In genomic region chr2:25970426-25970825, GRCm38 (mm10) we compare ENCODE assay signal across 10 mouse cellular contexts. TPM values are rescaled to one million over a fixed set of nuclear protein-coding genes. Genes with fewer than 3 reads are reported as not detected.
DNase-seq lines count a peak whose midpoint lies in the region; ATAC-seq and TF ChIP-seq lines count a peak whose summit lies in the region.
"Had no signal": no experiment of that assay in that cellular context is flagged by ENCODE, and none has a peak within 500 bp of the region (broad histone marks: within the 10 kb centered on the region; RNA-seq: fewer than 3 reads in every experiment).

No protein-coding gene starts in this region.

- no peak overlapping the region for H3K27ac ChIP-seq in midbrain, embryonic 11.5 days (ENCODE audit: low read depth, low read length)
- H3K27ac ChIP-seq in midbrain, embryonic 14.5 days (replicated peaks; ENCODE audit: low read depth, low read length): no peak overlapping the region
- H3K27ac ChIP-seq in heart, adult 2 months: peak overlapping the region; percentile 79
- H3K27ac ChIP-seq in macrophage: peak overlapping the region; percentile 56
- no peak overlapping the region for H3K27ac ChIP-seq in hindbrain, embryonic 11.5 days (ENCODE audit: low read depth, low read length)
- H3K27ac ChIP-seq: limb, embryonic 12.5 days had no signal

- H3K4me2 ChIP-seq in midbrain, embryonic 11.5 days: no peak overlapping the region
- no peak overlapping the region for H3K4me2 ChIP-seq in midbrain, embryonic 14.5 days (ENCODE audit: low read length)
- H3K4me2 ChIP-seq in hindbrain, embryonic 11.5 days (replicated peaks; ENCODE audit: low read depth, low read length): no peak overlapping the region
- H3K4me2 ChIP-seq: limb, embryonic 12.5 days had no signal

- no peaks in the 10 kb centered on the region for H3K4me1 ChIP-seq in midbrain, embryonic 11.5 days (ENCODE audit: control insufficient read depth, insufficient read depth, low read length)
- H3K4me1 ChIP-seq in midbrain, embryonic 14.5 days (ENCODE audit: control insufficient read depth, insufficient read depth, low read length): no peaks in the 10 kb centered on the region
- H3K4me1 ChIP-seq in heart, adult 2 months (ENCODE audit: control insufficient read depth, insufficient read depth, low read length): peaks cover 20% of the 10 kb centered on the region
- H3K4me1 ChIP-seq in hindbrain, embryonic 11.5 days (replicated peaks; ENCODE audit: control insufficient read depth, insufficient read depth, low read length): no peaks in the 10 kb centered on the region
- H3K4me1 ChIP-seq: limb, embryonic 12.5 days had no signal

- intact Hi-C loops in heart, postnatal 25 days (cut with DNase I): no loop called here
- intact Hi-C loops in heart, adult 2 months (cut with DNase I): no loop called here

- DNase-seq in heart, adult 11 months: peak; percentile 94
- DNase-seq in heart, postnatal 25 days (ENCODE audit: low spot score): no peak
- peak; percentile 39 for DNase-seq in midbrain, embryonic 11.5 days (ENCODE audit: low spot score, missing footprints)
- DNase-seq in midbrain, embryonic 14.5 days: no peak
- DNase-seq in heart, adult 2 months: peak; percentile 49 to 68
- DNase-seq in embryo, embryonic 9.5 days (ENCODE audit: extremely low spot score): no peak
- no peak for DNase-seq in hindbrain, embryonic 11.5 days (ENCODE audit: low spot score)

- no peaks in the 10 kb centered on the region for H3K27me3 ChIP-seq in midbrain, embryonic 11.5 days (ENCODE audit: control insufficient read depth, insufficient read depth, low read length)
- H3K27me3 ChIP-seq in midbrain, embryonic 14.5 days (ENCODE audit: control insufficient read depth, insufficient read depth, low read length): no peaks in the 10 kb centered on the region
- no peaks in the 10 kb centered on the region for H3K27me3 ChIP-seq in heart, adult 2 months (ENCODE audit: control insufficient read depth, insufficient read depth, low read length)
- H3K27me3 ChIP-seq in hindbrain, embryonic 11.5 days (ENCODE audit: control insufficient read depth, insufficient read depth, low read length): no peaks in the 10 kb centered on the region
- H3K27me3 ChIP-seq: CH12.LX; limb, embryonic 12.5 days had no signal

- peaks cover 3% of the 10 kb centered on the region; the same call in 1 of the 2 replicates for H3K79me2 ChIP-seq in heart, adult 2 months (replicated peaks; ENCODE audit: control insufficient read depth, insufficient read depth, low read length)
- peaks cover 67% of the 10 kb centered on the region; the same call in 1 of the 2 replicates for H3K79me2 ChIP-seq in macrophage (ENCODE audit: inconsistent target)

- TF ChIP-seq CTCF in heart, adult 2 months (IDR thresholded peaks at IDR 0.05): no peak

- peaks cover 5% of the 10 kb centered on the region; the same call in 1 of the 2 replicates for H3K36me3 ChIP-seq in midbrain, embryonic 11.5 days (ENCODE audit: control insufficient read depth, insufficient read depth, low read length)
- H3K36me3 ChIP-seq in midbrain, embryonic 14.5 days (ENCODE audit: control insufficient read depth, insufficient read depth, low read length): peaks cover 26% of the 10 kb centered on the region
- H3K36me3 ChIP-seq in heart, adult 2 months (ENCODE audit: control insufficient read depth, insufficient read depth, low read length): peaks cover 21% of the 10 kb centered on the region
- H3K36me3 ChIP-seq in macrophage (ENCODE audit: inconsistent target): no peaks in the 10 kb centered on the region
- H3K36me3 ChIP-seq in hindbrain, embryonic 11.5 days (ENCODE audit: control insufficient read depth, insufficient read depth, low read length): peaks cover 3% of the 10 kb centered on the region; the same call in 1 of the 2 replicates

- no peak overlapping the region for H3K9ac ChIP-seq in midbrain, embryonic 11.5 days (ENCODE audit: low read length)
- H3K9ac ChIP-seq in midbrain, embryonic 14.5 days (replicated peaks; ENCODE audit: low read length): no peak overlapping the region
- H3K9ac ChIP-seq in heart, adult 2 months (ENCODE audit: low read depth, low read length): no peak overlapping the region
- H3K9ac ChIP-seq in hindbrain, embryonic 11.5 days (ENCODE audit: low read depth, low read length): no peak overlapping the region
- H3K9ac ChIP-seq: limb, embryonic 12.5 days had no signal

- TF ChIP-seq EP300 in heart, adult 2 months (IDR thresholded peaks at IDR 0.05; ENCODE audit: insufficient read depth, low read depth, low read length): no peak

- no peak for ATAC-seq in midbrain, embryonic 11.5 days (ENCODE audit: low FRiP score)
- no peak for ATAC-seq in midbrain, embryonic 14.5 days (ENCODE audit: low FRiP score, low TSS enrichment)
- ATAC-seq in hindbrain, embryonic 11.5 days (ENCODE audit: low FRiP score): no peak

- 88% methylated on average over 2 of the region's 2 CpGs for WGBS in midbrain, embryonic 11.5 days
- WGBS in midbrain, embryonic 14.5 days: 87% methylated on average over 2 of the region's 2 CpGs
- 20% methylated on average over 2 of the region's 2 CpGs for WGBS in heart, adult 2 months
- WGBS in macrophage (ENCODE audit: missing documents): 42% methylated on average over 2 of the region's 2 CpGs
- 94% methylated on average over 2 of the region's 2 CpGs for WGBS in hindbrain, embryonic 11.5 days

- H3K9me3 ChIP-seq in midbrain, embryonic 11.5 days (ENCODE audit: control insufficient read depth, low read length): no peaks in the 10 kb centered on the region
- no peaks in the 10 kb centered on the region for H3K9me3 ChIP-seq in midbrain, embryonic 14.5 days (ENCODE audit: control insufficient read depth, low read length)
- H3K9me3 ChIP-seq in hindbrain, embryonic 11.5 days (ENCODE audit: control insufficient read depth, low read length): no peaks in the 10 kb centered on the region
- H3K9me3 ChIP-seq: limb, embryonic 12.5 days had no signal

- no peak for TF ChIP-seq POLR2A in heart, adult 2 months (IDR thresholded peaks at IDR 0.05; ENCODE audit: insufficient read depth, low read depth, low read length)

- H3K4me3 ChIP-seq in midbrain, embryonic 11.5 days (ENCODE audit: low read depth, low read length): no peak overlapping the region
- H3K4me3 ChIP-seq in midbrain, embryonic 14.5 days (replicated peaks; ENCODE audit: low read depth, low read length): no peak overlapping the region
- no peak overlapping the region for H3K4me3 ChIP-seq in heart, adult 2 months
- no peak overlapping the region for H3K4me3 ChIP-seq in macrophage (ENCODE audit: inconsistent target)
- no peak overlapping the region for H3K4me3 ChIP-seq in hindbrain, embryonic 11.5 days (ENCODE audit: low read depth, low read length)
- H3K4me3 ChIP-seq: limb, embryonic 12.5 days had no signal

RNA-seq across cellular contexts. Expression of gene Camsap1, which starts 12.7 kb away (rescaled TPM):
- 10 to 100 TPM; 34.2 to 36.2 TPM for total RNA-seq in heart, postnatal 25 days (2021)
- 34.4 and 46.8 TPM in 2 replicates for polyA plus RNA-seq in midbrain, embryonic 11.5 days (2014; fragmentation: Nextera tagmentation; extraction: Ambion mirVana)
- polyA plus RNA-seq in midbrain, embryonic 14.5 days (2014; fragmentation: Nextera tagmentation; extraction: Ambion mirVana): 82.1 and 95.9 TPM in 2 replicates
- total RNA-seq in heart, adult 2 months (2021): 10 to 100 TPM; 38.9 to 45.1 TPM
- 7.4 and 13.5 TPM in 2 replicates for polyA plus RNA-seq in heart, adult 2 months (2012; rRNA removed)
- total RNA-seq in macrophage (2018; cell fraction: chromatin; rRNA removed): 10 to 100 TPM in 23 of 26 experiments, 1 to 10 TPM in 3; 4.7 to 38.8 (median 18.2) TPM
- total RNA-seq in macrophage (2018; cell fraction: cytosol; rRNA removed): 10 to 100 TPM in 1 of 26 experiments, 1 to 10 TPM in 25; 4.9 to 10.3 (median 7.9) TPM
- total RNA-seq in macrophage (2018; cell fraction: nucleus; rRNA removed): 10 to 100 TPM in 16 of 26 experiments, 1 to 10 TPM in 10; 5.5 to 24.5 (median 12.1) TPM
- 4.0 to 19.1 TPM (median 6.9 TPM) in 3 replicates for polyA plus RNA-seq in macrophage (2018)
- 34.9 and 50.4 TPM in 2 replicates for polyA plus RNA-seq in hindbrain, embryonic 11.5 days (2014; fragmentation: Nextera tagmentation; extraction: Ambion mirVana)

RNA-seq across cellular contexts. Expression of gene Ubac1, which starts 51.1 kb away (rescaled TPM):
- total RNA-seq in heart, postnatal 25 days (2021): 10 to 100 TPM; 90.4 to 92.4 TPM
- polyA plus RNA-seq in midbrain, embryonic 11.5 days (2014; fragmentation: Nextera tagmentation; extraction: Ambion mirVana): 96.1 and 101 TPM in 2 replicates
- polyA plus RNA-seq in midbrain, embryonic 14.5 days (2014; fragmentation: Nextera tagmentation; extraction: Ambion mirVana): 122 and 129 TPM in 2 replicates
- total RNA-seq in heart, adult 2 months (2021): 10 to 100 TPM; 86.3 to 92.0 TPM
- 116 and 139 TPM in 2 replicates for polyA plus RNA-seq in heart, adult 2 months (2012; rRNA removed)
- 10 to 100 TPM in 24 of 26 experiments, 1 to 10 TPM in 2; 8.6 to 84.8 (median 36.5) TPM for total RNA-seq in macrophage (2018; cell fraction: chromatin; rRNA removed)
- total RNA-seq in macrophage (2018; cell fraction: cytosol; rRNA removed): 10 to 100 TPM; 13.6 to 29.3 (median 25.1) TPM
- 10 to 100 TPM in 23 of 26 experiments, 1 to 10 TPM in 3; 9.4 to 50.4 (median 23.9) TPM for total RNA-seq in macrophage (2018; cell fraction: nucleus; rRNA removed)
- polyA plus RNA-seq in macrophage (2018): 16.6 to 30.2 TPM (median 21.0 TPM) in 3 replicates
- polyA plus RNA-seq in hindbrain, embryonic 11.5 days (2014; fragmentation: Nextera tagmentation; extraction: Ambion mirVana): 106 and 111 TPM in 2 replicates

Comparison
In these comparisons a context has a peak if more than half of its experiments do, and no peak if none do; other contexts are left out.
1. DNase-seq: peak in heart, adult 11 months (single experiment), midbrain, embryonic 11.5 days (single experiment) and heart, adult 2 months (2 of 2); none in heart, postnatal 25 days (single experiment), midbrain, embryonic 14.5 days (single experiment), embryo, embryonic 9.5 days (single experiment) and hindbrain, embryonic 11.5 days (single experiment).
2. H3K27ac ChIP-seq: peak in heart, adult 2 months (single experiment) and macrophage (single experiment); none in midbrain, embryonic 11.5 days (single experiment), midbrain, embryonic 14.5 days (single experiment) and hindbrain, embryonic 11.5 days (single experiment).